Mouse (Mus musculus): ENCODE results near the gene Myo5a. TPM values are rescaled to one million over a fixed set of nuclear protein-coding genes. Genes with fewer than 3 reads are reported as not detected.

The Myo5a gene
- polyA plus RNA-seq, 1 experiment from 2014 or later = 16.4 TPM

GRCm38 (mm10) chr9:75221420-75222287, 150.8 kb downstream of the Myo5a start:
- ATAC-seq (ENCODE audit: low FRiP score, low read depth) = no peak
- H3K36me3 ChIP-seq = peaks cover 24% of the 10 kb centered on the region
- H3K27ac ChIP-seq = no peak overlapping the region
- H3K9me3 ChIP-seq = no peaks in the 10 kb centered on the region
- no peaks in the 10 kb centered on the region for H3K27me3 ChIP-seq
- H3K9ac ChIP-seq = no peak overlapping the region
- 75% methylated on average over 10 of the region's 10 CpGs for WGBS
- peaks cover 8% of the 10 kb centered on the region; the same call in 1 of the 2 replicates for H3K4me1 ChIP-seq
- no peak overlapping the region for H3K4me2 ChIP-seq (replicated peaks)
- H3K4me3 ChIP-seq = no peak overlapping the region

DNA sequence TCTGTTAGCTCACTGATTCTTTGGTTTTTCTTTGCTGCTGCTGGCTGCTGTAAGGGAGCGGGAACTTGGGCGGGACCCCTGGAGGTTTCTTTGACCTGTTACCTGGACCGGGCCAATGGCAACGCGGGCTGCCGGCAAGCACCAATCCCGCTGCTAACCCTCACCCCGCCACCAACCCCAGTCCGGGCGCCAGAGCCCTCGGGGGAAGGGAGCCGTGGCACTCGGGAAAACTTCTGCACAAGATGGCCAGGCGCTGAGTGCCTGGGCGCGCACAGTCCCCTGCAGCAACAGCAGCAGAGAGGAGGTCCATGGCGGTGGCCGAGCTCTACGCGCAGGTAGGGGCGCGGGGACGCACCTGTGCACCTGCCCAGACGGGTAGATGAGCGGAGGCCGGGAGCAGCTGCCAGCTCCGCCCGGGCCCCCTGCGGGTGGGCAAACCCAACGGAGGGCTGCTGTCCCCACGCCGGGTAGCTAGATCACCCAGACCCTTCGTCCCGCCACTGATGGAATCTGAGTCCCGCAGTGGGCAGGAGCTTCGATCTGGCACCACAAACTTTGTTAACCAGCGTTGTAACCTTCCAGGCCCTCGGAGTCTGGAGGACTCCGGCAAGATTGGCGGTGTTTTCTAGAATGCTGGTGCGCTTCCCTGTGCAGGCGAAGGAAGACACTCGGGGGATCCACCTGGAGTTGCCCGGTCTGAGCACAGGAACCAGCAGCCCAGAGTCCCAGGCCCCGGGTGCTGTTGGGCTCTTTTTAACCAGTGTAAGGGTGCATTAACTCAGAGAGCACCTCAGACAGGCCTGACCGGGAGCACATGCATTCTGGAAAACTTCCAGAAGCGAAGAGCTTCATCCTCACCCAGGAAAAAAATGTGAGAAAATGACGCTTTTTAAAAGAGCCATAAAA, 161.3 kb downstream of the Myo5a start, which contains the start of gene Myo5c:
TSS of gene Myo5c (plus strand) at position 180 of the 906 bp plus-strand sequence.
- H3K36me3 ChIP-seq = no peaks in the 10 kb centered on the region
- H3K4me3 ChIP-seq = peak within 1 kb of the TSS; percentile 45
- H3K9ac ChIP-seq = peak within 1 kb of the TSS; percentile 58; the same call in 1 of the 2 replicates
- peaks cover 49% of the 10 kb centered on the region for H3K27me3 ChIP-seq
- no peak; the same call in 1 of the 2 replicates for ATAC-seq (ENCODE audit: low FRiP score, low read depth)
- peaks cover 16% of the 10 kb centered on the region for H3K4me1 ChIP-seq
- H3K27ac ChIP-seq = no peak within 1 kb of the TSS
- 3% methylated on average over 48 of the region's 48 CpGs for WGBS
- no peaks in the 10 kb centered on the region for H3K9me3 ChIP-seq
- peak within 1 kb of the TSS; percentile 79 for H3K4me2 ChIP-seq (replicated peaks)

DNA sequence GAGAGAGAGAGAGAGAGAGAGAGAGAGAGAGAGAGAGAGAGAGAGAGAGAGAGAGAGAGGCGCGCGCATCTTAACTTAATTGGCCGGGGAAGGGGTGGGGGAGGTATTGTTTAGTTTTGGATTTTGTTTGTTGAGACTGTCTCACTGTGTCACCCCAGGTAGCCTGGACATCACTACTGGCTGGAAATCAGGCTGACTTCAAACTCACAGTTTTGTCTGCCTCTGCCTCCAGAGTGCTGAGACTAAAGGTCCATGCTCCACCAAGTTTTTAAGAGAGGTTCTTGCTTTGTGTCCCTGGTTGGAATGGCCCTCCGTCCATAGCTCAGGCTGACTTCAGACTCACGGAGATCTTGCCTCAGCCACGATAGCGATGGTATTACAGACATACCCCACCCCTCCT, 162.0 kb downstream of the Myo5a start:
- H3K27me3 ChIP-seq = peaks cover 49% of the 10 kb centered on the region
- peaks cover 16% of the 10 kb centered on the region for H3K4me1 ChIP-seq
- ATAC-seq (ENCODE audit: low FRiP score, low read depth) = no peak
- no peak overlapping the region for H3K9ac ChIP-seq
- no peak overlapping the region for H3K4me2 ChIP-seq (replicated peaks)
- no peaks in the 10 kb centered on the region for H3K9me3 ChIP-seq
- no peak overlapping the region for H3K4me3 ChIP-seq
- WGBS = 35% methylated on average over 7 of the region's 8 CpGs
- no peaks in the 10 kb centered on the region for H3K36me3 ChIP-seq
- H3K27ac ChIP-seq = no peak overlapping the region

- Histone ChIP-seq H3K27me3 (peaks cover 49% of the 10 kb centered on the region), H3K9me3 (no peaks in the 10 kb centered on the region), H3K9ac (peak overlapping the region; percentile 31; the same call in 1 of the 2 replicates), H3K4me2 (replicated peaks) (no peak overlapping the region), H3K27ac (no peak overlapping the region), H3K4me3 (no peak overlapping the region), H3K36me3 (no peaks in the 10 kb centered on the region), H3K4me1 (peaks cover 16% of the 10 kb centered on the region)
- ATAC-seq (ENCODE audit: low FRiP score, low read depth) = no peak
- 30% methylated on average over 7 of the region's 7 CpGs for WGBS
These were observed 163.5 kb downstream of the Myo5a start for GRCm38 (mm10) chr9:75234271-75234741.

GRCm38 (mm10) chr9:75234983-75235627, 164.3 kb downstream of the Myo5a start:
- 0 out of 2 replicates have a peak, but pooled peaks cover 2% of the 10 kb centered on the region for H3K9me3 ChIP-seq
- ATAC-seq (ENCODE audit: low FRiP score, low read depth) = no peak
- no peak overlapping the region for H3K4me3 ChIP-seq
- WGBS = 65% methylated on average over 12 of the region's 12 CpGs
- H3K36me3 ChIP-seq = no peaks in the 10 kb centered on the region
- no peak overlapping the region for H3K27ac ChIP-seq
- no peak overlapping the region for H3K4me2 ChIP-seq (replicated peaks)
- H3K9ac ChIP-seq = no peak overlapping the region
- H3K4me1 ChIP-seq = peaks cover 16% of the 10 kb centered on the region
- H3K27me3 ChIP-seq = peaks cover 48% of the 10 kb centered on the region

DNA sequence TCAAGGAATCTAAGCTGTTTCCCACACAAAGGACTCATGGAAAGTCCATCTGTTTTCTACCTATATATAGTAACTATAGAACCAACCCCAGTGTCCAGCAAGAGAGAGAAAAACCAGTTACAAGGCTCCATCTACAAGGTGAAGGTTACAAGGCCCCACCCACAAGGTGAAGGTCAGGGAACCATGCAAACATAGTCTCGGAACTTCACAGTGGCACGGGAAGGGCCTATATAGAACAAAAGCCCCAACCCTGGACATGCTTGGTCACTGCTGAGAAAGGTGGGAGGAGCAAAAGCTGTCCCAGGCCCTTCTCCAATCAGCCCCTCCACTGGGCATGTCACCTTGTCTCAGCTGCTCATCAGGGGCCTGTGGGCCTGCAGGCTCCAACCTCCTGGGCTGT, 164.9 kb downstream of the Myo5a start:
- peaks cover 16% of the 10 kb centered on the region for H3K4me1 ChIP-seq
- H3K4me2 ChIP-seq (replicated peaks) = no peak overlapping the region
- ATAC-seq (ENCODE audit: low FRiP score, low read depth) = no peak
- 0 out of 2 replicates have a peak, but pooled peaks cover 4% of the 10 kb centered on the region for H3K9me3 ChIP-seq
- no peak overlapping the region for H3K27ac ChIP-seq
- no peaks in the 10 kb centered on the region for H3K36me3 ChIP-seq
- WGBS = 71% methylated on average over 2 of the region's 2 CpGs
- H3K27me3 ChIP-seq = peaks cover 42% of the 10 kb centered on the region
- H3K9ac ChIP-seq = no peak overlapping the region
- no peak overlapping the region for H3K4me3 ChIP-seq

- H3K36me3 ChIP-seq = no peaks in the 10 kb centered on the region
- H3K4me1 ChIP-seq = peaks cover 13% of the 10 kb centered on the region
- no peak overlapping the region for H3K4me3 ChIP-seq
- WGBS = 83% methylated on average over 12 of the region's 12 CpGs
- H3K4me2 ChIP-seq (replicated peaks) = no peak overlapping the region
- no peak for ATAC-seq (ENCODE audit: low FRiP score, low read depth)
- no peak overlapping the region for H3K27ac ChIP-seq
- H3K9me3 ChIP-seq = 0 out of 2 replicates have a peak, but pooled peaks cover 4% of the 10 kb centered on the region
- H3K9ac ChIP-seq = no peak overlapping the region
- peaks cover 32% of the 10 kb centered on the region for H3K27me3 ChIP-seq
These were observed 165.8 kb downstream of the Myo5a start for GRCm38 (mm10) chr9:75236416-75237308.

DNA sequence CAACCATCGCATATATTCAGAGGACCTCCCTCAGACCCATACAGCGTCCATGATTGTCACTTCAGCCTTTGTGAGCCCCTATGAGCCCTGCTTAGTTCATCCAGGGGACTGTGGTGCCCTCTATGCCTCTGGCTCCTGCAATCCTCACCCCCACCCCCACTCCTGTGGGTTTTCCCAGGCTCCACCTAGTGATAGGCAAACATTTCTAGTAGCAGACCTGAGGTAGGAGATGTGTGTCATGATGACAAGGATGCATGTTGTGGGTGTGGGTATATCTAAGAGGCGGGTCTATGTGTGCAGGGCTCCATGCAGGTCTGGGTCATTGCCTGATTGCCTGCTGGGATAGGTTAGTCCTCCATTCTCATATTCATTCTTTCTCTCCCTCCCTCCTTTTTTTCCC, 167.4 kb downstream of the Myo5a start:
- Histone ChIP-seq H3K4me1 (peaks cover 11% of the 10 kb centered on the region), H3K9me3 (0 out of 2 replicates have a peak, but pooled peaks cover 4% of the 10 kb centered on the region)
- ATAC-seq (ENCODE audit: low FRiP score, low read depth) = no peak

DNA sequence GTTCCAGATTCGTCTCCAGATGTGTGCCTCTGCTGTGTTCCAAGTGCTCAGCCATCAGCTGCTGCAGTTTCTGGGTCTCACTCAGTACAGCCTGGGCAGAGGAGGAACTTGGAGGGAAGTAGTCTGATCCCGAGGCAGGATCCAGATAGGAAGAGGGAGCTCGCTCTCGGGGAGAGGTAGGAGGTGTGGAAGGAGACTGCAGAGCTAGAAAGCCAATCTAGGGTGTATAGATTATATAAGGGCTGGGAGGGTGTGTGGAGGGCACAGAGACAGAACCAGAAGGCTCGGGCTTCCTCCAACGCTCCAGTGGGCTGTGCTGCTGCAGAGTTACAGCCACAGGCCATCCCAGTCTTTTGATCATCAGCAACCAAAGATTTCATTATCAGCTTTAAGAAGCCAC, 172.2 kb downstream of the Myo5a start:
- Histone ChIP-seq H3K27ac (no peak overlapping the region), H3K27me3 (no peaks in the 10 kb centered on the region), H3K9ac (no peak overlapping the region), H3K4me1 (peaks cover 19% of the 10 kb centered on the region), H3K4me2 (replicated peaks) (no peak overlapping the region), H3K9me3 (0 out of 2 replicates have a peak, but pooled peaks cover 4% of the 10 kb centered on the region), H3K36me3 (no peaks in the 10 kb centered on the region), H3K4me3 (no peak overlapping the region)
- no peak for ATAC-seq (ENCODE audit: low FRiP score, low read depth)
- WGBS = 69% methylated on average over 6 of the region's 6 CpGs

More for the DNA sequence above, 167.4 kb downstream of the Myo5a start:
- 81% methylated on average over 3 of the region's 3 CpGs for WGBS
- Histone ChIP-seq H3K27me3 (peaks cover 19% of the 10 kb centered on the region), H3K4me2 (replicated peaks) (no peak overlapping the region), H3K27ac (no peak overlapping the region), H3K4me3 (no peak overlapping the region), H3K9ac (no peak overlapping the region), H3K36me3 (no peaks in the 10 kb centered on the region)

DNA sequence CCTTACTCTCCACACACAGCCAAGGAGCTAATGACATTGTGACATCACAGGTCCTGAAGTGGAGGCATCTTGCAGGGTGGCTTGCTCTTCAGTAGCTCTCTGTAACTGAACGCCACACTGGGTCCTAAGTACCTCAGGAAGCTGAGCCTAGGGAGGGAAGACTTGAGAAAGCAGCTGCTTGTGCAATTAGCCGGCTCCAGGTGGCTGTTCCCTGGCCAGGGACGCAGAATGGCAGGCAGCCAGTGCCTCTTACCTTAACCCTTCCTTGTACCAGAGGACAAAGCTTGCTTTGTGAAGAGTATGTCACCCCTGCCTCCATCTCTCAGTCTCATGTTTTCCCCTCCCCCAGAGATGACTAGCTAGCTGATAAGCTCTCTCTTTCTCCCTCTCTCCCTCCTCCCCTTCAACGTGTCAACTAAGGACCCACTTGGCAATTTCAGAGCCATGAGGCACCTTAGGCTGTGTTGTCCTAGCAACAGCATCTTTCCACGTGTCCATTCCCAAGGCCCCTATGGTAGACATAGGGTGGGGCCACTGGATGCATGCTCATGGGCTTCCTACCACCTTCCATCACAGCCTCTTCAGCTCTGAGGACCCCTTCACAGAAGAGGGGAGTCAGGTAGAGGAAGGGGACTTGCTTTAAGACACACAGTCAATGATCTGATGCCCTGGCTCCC, 173.1 kb downstream of the Myo5a start:
- 0 out of 2 replicates have a peak, but pooled peaks cover 4% of the 10 kb centered on the region for H3K9me3 ChIP-seq
- peak overlapping the region; percentile 48; the same call in 1 of the 2 replicates for H3K27ac ChIP-seq
- H3K36me3 ChIP-seq = no peaks in the 10 kb centered on the region
- H3K27me3 ChIP-seq = no peaks in the 10 kb centered on the region
- 0 out of 2 replicates have a peak overlapping the region, but pooled peaks have one; percentile 3 for H3K4me2 ChIP-seq (replicated peaks)
- no peak overlapping the region for H3K4me3 ChIP-seq
- WGBS = 17% methylated on average over 5 of the region's 5 CpGs
- peaks cover 19% of the 10 kb centered on the region for H3K4me1 ChIP-seq
- peak; percentile 81 for ATAC-seq (ENCODE audit: low FRiP score, low read depth)
- no peak overlapping the region for H3K9ac ChIP-seq

Data from limb, embryonic 13.5 days (tissue).